ENCODE assay signal across 11 mouse cellular contexts in the genomic region with DNA sequence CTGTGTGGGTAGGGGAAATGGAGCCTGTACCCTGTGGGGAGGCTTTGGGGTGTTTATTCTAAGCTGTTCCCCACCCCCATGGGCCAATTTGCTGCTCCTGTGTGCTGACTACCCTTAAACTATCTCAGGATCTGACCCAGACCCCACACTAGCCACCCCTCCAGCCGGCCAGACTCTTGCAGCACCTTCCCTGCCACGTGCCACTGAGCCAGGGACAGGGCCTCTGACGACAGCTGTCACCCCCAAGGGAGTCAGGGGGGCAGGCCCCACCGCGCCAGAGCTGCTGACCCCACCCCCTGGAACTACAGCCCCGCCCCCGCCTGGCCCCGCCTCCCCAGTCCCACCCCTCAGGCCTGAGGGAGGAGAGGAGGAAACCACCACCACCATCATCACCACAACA. TPM values are rescaled to one million over a fixed set of nuclear protein-coding genes. Genes with fewer than 3 reads are reported as not detected.
DNase-seq lines count a peak whose midpoint lies in the region; ATAC-seq lines count a peak whose summit lies in the region.
"Had no signal": no experiment of that assay in that cellular context is flagged by ENCODE, and none has a peak within 500 bp of the region (broad histone marks: within the 10 kb centered on the region; RNA-seq: fewer than 3 reads in every experiment).

No protein-coding gene starts in this region.

- H3K27me3 ChIP-seq in limb, embryonic 11.5 days (ENCODE audit: control insufficient read depth, insufficient read depth, low read length): peaks cover 29% of the 10 kb centered on the region
- no peaks in the 10 kb centered on the region for H3K27me3 ChIP-seq in neural tube, embryonic 14.5 days (ENCODE audit: control insufficient read depth, insufficient read depth, low read length)
- peaks cover 35% of the 10 kb centered on the region for H3K27me3 ChIP-seq in liver, embryonic 11.5 days (replicated peaks; ENCODE audit: control insufficient read depth, insufficient read depth, low read length)

- no peaks in the 10 kb centered on the region for H3K36me3 ChIP-seq in limb, embryonic 11.5 days (ENCODE audit: control insufficient read depth, insufficient read depth, low read length)
- peaks cover 17% of the 10 kb centered on the region; the same call in 1 of the 2 replicates for H3K36me3 ChIP-seq in neural tube, embryonic 14.5 days (ENCODE audit: control insufficient read depth, insufficient read depth, low read length)
- H3K36me3 ChIP-seq in liver, embryonic 11.5 days (ENCODE audit: control insufficient read depth, insufficient read depth, low read length): no peaks in the 10 kb centered on the region

- no peak overlapping the region for H3K27ac ChIP-seq in limb, embryonic 11.5 days (replicated peaks; ENCODE audit: low read depth, low read length)
- peak overlapping the region; percentile 13; the same call in 1 of the 2 replicates for H3K27ac ChIP-seq in neural tube, embryonic 14.5 days (ENCODE audit: low read depth, low read length)
- no peak overlapping the region for H3K27ac ChIP-seq in liver, embryonic 11.5 days (ENCODE audit: low read depth, low read length)

- intact Hi-C loops in left cerebral cortex, postnatal 4 days (cut with DNase I): no loop called here

- H3K9me3 ChIP-seq in limb, embryonic 11.5 days (ENCODE audit: control insufficient read depth, low read length): no peaks in the 10 kb centered on the region
- no peaks in the 10 kb centered on the region for H3K9me3 ChIP-seq in neural tube, embryonic 14.5 days (ENCODE audit: control insufficient read depth, low read length)
- H3K9me3 ChIP-seq in liver, embryonic 11.5 days (ENCODE audit: control insufficient read depth, low read length): no peaks in the 10 kb centered on the region

- no peak overlapping the region for H3K9ac ChIP-seq in limb, embryonic 11.5 days (ENCODE audit: low read length)
- H3K9ac ChIP-seq in neural tube, embryonic 14.5 days (replicated peaks; ENCODE audit: low read depth, low read length): peak overlapping the region; percentile 74
- H3K9ac ChIP-seq in liver, embryonic 11.5 days (ENCODE audit: low read depth, low read length): no peak overlapping the region

- H3K4me2 ChIP-seq in limb, embryonic 11.5 days (ENCODE audit: low read depth, severe bottlenecking): no peak overlapping the region
- peak overlapping the region; percentile 87 for H3K4me2 ChIP-seq in neural tube, embryonic 14.5 days (ENCODE audit: low read depth, low read length)
- H3K4me2 ChIP-seq in liver, embryonic 11.5 days: no peak overlapping the region

- no peak overlapping the region for H3K4me3 ChIP-seq in limb, embryonic 11.5 days (ENCODE audit: low read depth, low read length)
- H3K4me3 ChIP-seq in neural tube, embryonic 14.5 days (ENCODE audit: low read depth, low read length): peak overlapping the region; percentile 48
- no peak overlapping the region for H3K4me3 ChIP-seq in liver, embryonic 11.5 days (ENCODE audit: low read depth, low read length)

- peak; percentile 38 for DNase-seq in left cerebral cortex, postnatal 4 days
- DNase-seq in left cerebral cortex, adult 18-20 months (ENCODE audit: low spot score in 2 of 2): no peak
- DNase-seq in limb, embryonic 11.5 days (ENCODE audit: low spot score): peak; percentile 21
- DNase-seq in liver, embryonic 11.5 days (ENCODE audit: low spot score): no peak
- DNase-seq in layer of hippocampus, adult 9-11 months: no peak
- no peak for DNase-seq in gastrocnemius, postnatal 10 days
- DNase-seq: heart, postnatal 10 days; kidney, adult 9 months had no signal

- H3K4me1 ChIP-seq in limb, embryonic 11.5 days (ENCODE audit: control insufficient read depth, insufficient read depth, low read length): peaks cover 5% of the 10 kb centered on the region
- peaks cover 22% of the 10 kb centered on the region for H3K4me1 ChIP-seq in neural tube, embryonic 14.5 days (ENCODE audit: control insufficient read depth, insufficient read depth, low read length)
- H3K4me1 ChIP-seq in liver, embryonic 11.5 days (replicated peaks; ENCODE audit: control insufficient read depth, insufficient read depth, low read length): peaks cover 10% of the 10 kb centered on the region

- ATAC-seq in granulocyte monocyte progenitor cell, adult 5-6 weeks (replicated peaks; ENCODE audit: poor library complexity, severe bottlenecking): 0 out of 2 replicates have a peak, but pooled peaks have one; percentile 8
- no peak for ATAC-seq in limb, embryonic 11.5 days (ENCODE audit: insufficient number of reproducible peaks, low FRiP score, low TSS enrichment, low read depth)
- ATAC-seq in neural tube, embryonic 14.5 days (ENCODE audit: low read depth): no peak
- no peak for ATAC-seq in liver, embryonic 11.5 days (replicated peaks; ENCODE audit: low FRiP score)

- WGBS in limb, embryonic 11.5 days: 0% methylated on average over 8 of the region's 8 CpGs
- 1% methylated on average over 6 of the region's 8 CpGs for WGBS in neural tube, embryonic 14.5 days
- 0% methylated on average over 8 of the region's 8 CpGs for WGBS in liver, embryonic 11.5 days

RNA-seq across cellular contexts. Expression of gene Sez6l2, which starts 2.3 kb away (rescaled TPM):
- total RNA-seq in left cerebral cortex, postnatal 4 days (2021): 100 to 1,000 TPM; 214 to 235 TPM
- 100 to 1,000 TPM; 407 to 416 TPM for total RNA-seq in left cerebral cortex, adult 18-20 months (2021)
- total RNA-seq in granulocyte monocyte progenitor cell, adult 5-6 weeks (2014; fragmentation: Nextera tagmentation): 3.4 and 6.4 TPM in 2 replicates
- 0.46 and 1.4 TPM in 2 replicates for total RNA-seq in granulocyte monocyte progenitor cell, adult 5-6 weeks (2017)
- 0.16 and 0.26 TPM in 2 replicates for polyA plus RNA-seq in limb, embryonic 11.5 days (2014; fragmentation: Nextera tagmentation; extraction: Ambion mirVana)
- 70.9 and 85.0 TPM in 2 replicates for polyA plus RNA-seq in neural tube, embryonic 14.5 days (2014; fragmentation: Nextera tagmentation; extraction: Ambion mirVana)
- polyA plus RNA-seq in liver, embryonic 11.5 days (2014; fragmentation: Nextera tagmentation; extraction: Ambion mirVana): 0.27 TPM in 2 replicates
- total RNA-seq in gastrocnemius, postnatal 10 days (2021): 10 to 100 TPM in 1 of 2 experiments, 1 to 10 TPM in 1; 5.9 to 10.5 TPM

RNA-seq across cellular contexts. Expression of gene Asphd1, which starts 3.3 kb away (rescaled TPM):
- total RNA-seq in left cerebral cortex, postnatal 4 days (2021): 10 to 100 TPM; 26.5 to 31.9 TPM
- total RNA-seq in left cerebral cortex, adult 18-20 months (2021): 10 to 100 TPM; 39.7 to 43.3 TPM
- not detected in 2 replicates for total RNA-seq in granulocyte monocyte progenitor cell, adult 5-6 weeks (2014; fragmentation: Nextera tagmentation)
- total RNA-seq in granulocyte monocyte progenitor cell, adult 5-6 weeks (2017): not detected in 2 replicates
- polyA plus RNA-seq in limb, embryonic 11.5 days (2014; fragmentation: Nextera tagmentation; extraction: Ambion mirVana): 0.32 TPM in 1 of 2 replicates, not detected in the other
- polyA plus RNA-seq in neural tube, embryonic 14.5 days (2014; fragmentation: Nextera tagmentation; extraction: Ambion mirVana): 5.8 and 10.6 TPM in 2 replicates
- polyA plus RNA-seq in liver, embryonic 11.5 days (2014; fragmentation: Nextera tagmentation; extraction: Ambion mirVana): not detected in 2 replicates
- under 1 TPM in 1 of 2 experiments, not detected in 1; 0.35 TPM for total RNA-seq in gastrocnemius, postnatal 10 days (2021)
- total RNA-seq: heart, postnatal 10 days had no signal

RNA-seq across cellular contexts. Expression of gene Cdipt, which starts 23.1 kb away (rescaled TPM):
- 100 to 1,000 TPM in 1 of 2 experiments, 10 to 100 TPM in 1; 92.7 to 104 TPM for total RNA-seq in left cerebral cortex, postnatal 4 days (2021)
- 100 to 1,000 TPM; 171 to 180 TPM for total RNA-seq in left cerebral cortex, adult 18-20 months (2021)
- 72.3 and 78.9 TPM in 2 replicates for total RNA-seq in granulocyte monocyte progenitor cell, adult 5-6 weeks (2014; fragmentation: Nextera tagmentation)
- total RNA-seq in granulocyte monocyte progenitor cell, adult 5-6 weeks (2017): 38.2 and 63.1 TPM in 2 replicates
- 63.7 and 68.7 TPM in 2 replicates for polyA plus RNA-seq in limb, embryonic 11.5 days (2014; fragmentation: Nextera tagmentation; extraction: Ambion mirVana)
- polyA plus RNA-seq in neural tube, embryonic 14.5 days (2014; fragmentation: Nextera tagmentation; extraction: Ambion mirVana): 105 and 107 TPM in 2 replicates
- polyA plus RNA-seq in liver, embryonic 11.5 days (2014; fragmentation: Nextera tagmentation; extraction: Ambion mirVana): 72.2 and 74.4 TPM in 2 replicates
- total RNA-seq in gastrocnemius, postnatal 10 days (2021): 10 to 100 TPM; 38.3 to 39.9 TPM

RNA-seq across cellular contexts. Expression of gene Cdiptos, which starts 23.3 kb away (rescaled TPM):
- total RNA-seq in left cerebral cortex, postnatal 4 days (2021): not detected
- under 1 TPM in 1 of 2 experiments, not detected in 1; 0.45 TPM for total RNA-seq in left cerebral cortex, adult 18-20 months (2021)
- total RNA-seq in granulocyte monocyte progenitor cell, adult 5-6 weeks (2014; fragmentation: Nextera tagmentation): 1.1 and 2.7 TPM in 2 replicates
- 0.26 and 1.1 TPM in 2 replicates for total RNA-seq in granulocyte monocyte progenitor cell, adult 5-6 weeks (2017)
- 1.2 and 1.5 TPM in 2 replicates for polyA plus RNA-seq in limb, embryonic 11.5 days (2014; fragmentation: Nextera tagmentation; extraction: Ambion mirVana)
- polyA plus RNA-seq in neural tube, embryonic 14.5 days (2014; fragmentation: Nextera tagmentation; extraction: Ambion mirVana): 0.86 and 1.2 TPM in 2 replicates
- 0.67 and 1.0 TPM in 2 replicates for polyA plus RNA-seq in liver, embryonic 11.5 days (2014; fragmentation: Nextera tagmentation; extraction: Ambion mirVana)
- total RNA-seq in gastrocnemius, postnatal 10 days (2021): under 1 TPM; 0.42 to 0.45 TPM
- total RNA-seq: left cerebral cortex, postnatal 25 days had no signal

RNA-seq across cellular contexts. Expression of gene Kctd13, which starts 24.0 kb away (rescaled TPM):
- total RNA-seq in left cerebral cortex, postnatal 4 days (2021): 100 to 1,000 TPM; 151 to 167 TPM
- 100 to 1,000 TPM; 136 to 158 TPM for total RNA-seq in left cerebral cortex, adult 18-20 months (2021)
- 12.4 and 23.1 TPM in 2 replicates for total RNA-seq in granulocyte monocyte progenitor cell, adult 5-6 weeks (2014; fragmentation: Nextera tagmentation)
- 9.7 and 10.3 TPM in 2 replicates for total RNA-seq in granulocyte monocyte progenitor cell, adult 5-6 weeks (2017)
- polyA plus RNA-seq in limb, embryonic 11.5 days (2014; fragmentation: Nextera tagmentation; extraction: Ambion mirVana): 16.7 and 17.5 TPM in 2 replicates
- polyA plus RNA-seq in neural tube, embryonic 14.5 days (2014; fragmentation: Nextera tagmentation; extraction: Ambion mirVana): 92.9 and 103 TPM in 2 replicates
- 15.7 and 16.5 TPM in 2 replicates for polyA plus RNA-seq in liver, embryonic 11.5 days (2014; fragmentation: Nextera tagmentation; extraction: Ambion mirVana)
- total RNA-seq in gastrocnemius, postnatal 10 days (2021): 1 to 10 TPM; 3.7 to 5.0 TPM

Comparison
In these comparisons a context has a peak if more than half of its experiments do, and no peak if none do; other contexts are left out.
1. DNase-seq: peak in left cerebral cortex, postnatal 4 days (single experiment) and limb, embryonic 11.5 days (single experiment); none in left cerebral cortex, adult 18-20 months (0 of 2), liver, embryonic 11.5 days (single experiment), layer of hippocampus, adult 9-11 months (single experiment) and gastrocnemius, postnatal 10 days (single experiment).
2. RNA of gene Sez6l2, which starts 2.3 kb away (total RNA-seq): 407 to 416 TPM in left cerebral cortex, adult 18-20 months and 214 to 235 TPM in left cerebral cortex, postnatal 4 days; 5.9 to 10.5 TPM in gastrocnemius, postnatal 10 days and 0.46 to 6.4 TPM in granulocyte monocyte progenitor cell, adult 5-6 weeks; every median in the first group is over 10 times any median in the second.
3. RNA of gene Asphd1, which starts 3.3 kb away (total RNA-seq): 39.7 to 43.3 TPM in left cerebral cortex, adult 18-20 months and 26.5 to 31.9 TPM in left cerebral cortex, postnatal 4 days; 0.35 TPM in gastrocnemius, postnatal 10 days and not detected in granulocyte monocyte progenitor cell, adult 5-6 weeks; every median in the first group is over 10 times any median in the second.